Mouse (Mus musculus): ENCODE results near the gene Otulin.

DNA sequence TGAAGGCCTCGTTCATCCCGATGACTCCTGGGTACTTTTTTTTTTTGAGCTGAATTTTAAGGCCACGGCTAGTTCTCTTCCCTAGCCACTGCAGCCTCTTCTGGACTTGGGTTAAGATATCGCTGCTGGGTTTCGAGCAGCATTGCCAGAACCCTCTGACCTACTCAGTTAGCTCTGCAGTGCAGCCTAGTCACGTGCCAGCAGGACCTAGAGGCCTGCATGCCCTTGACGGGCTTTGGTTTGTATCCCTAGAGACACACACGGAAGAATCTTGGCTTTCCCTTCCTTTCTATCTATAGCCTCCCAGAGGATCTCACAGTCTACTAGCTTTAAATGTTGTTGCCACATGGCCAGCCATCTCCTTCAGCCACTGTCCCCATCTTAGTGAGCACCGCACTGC is 90.7 kb downstream of the Otulin start:
- no peak for TF ChIP-seq CTCF (IDR thresholded peaks at IDR 0.05; ENCODE audit: extremely low read depth, insufficient read depth, insufficient read length, insufficient replicate concordance)
- no peak for TF ChIP-seq POLR2A (IDR thresholded peaks at IDR 0.05; ENCODE audit: low read depth, low read length)
